Mouse (Mus musculus) heart, adult 2 months (tissue): ENCODE measurements around the gene Prr15l.

Source experiments
- CTCF ChIP-seq: fragments of 200-600 bp; IDR thresholded peaks from 2 replicates; pipeline ENCODE4 v1.8.1; 2022; ENCODE audit warnings: antibody characterized with exemption, mild to moderate bottlenecking, moderate library complexity
- EP300 ChIP-seq: fragments of 200-500 bp; IDR thresholded peaks from 2 replicates; pipeline ENCODE4 v1.6.1; 2011; ENCODE audit warnings: low read depth, low read length, control low read depth; ENCODE audit not compliant: insufficient read depth
- POLR2A ChIP-seq: fragments of 200-500 bp; IDR thresholded peaks from 2 replicates; pipeline ENCODE4 v1.6.1; 2011; ENCODE audit warnings: mild to moderate bottlenecking, low read depth, low read length, control low read depth; ENCODE audit not compliant: insufficient read depth

DNA sequence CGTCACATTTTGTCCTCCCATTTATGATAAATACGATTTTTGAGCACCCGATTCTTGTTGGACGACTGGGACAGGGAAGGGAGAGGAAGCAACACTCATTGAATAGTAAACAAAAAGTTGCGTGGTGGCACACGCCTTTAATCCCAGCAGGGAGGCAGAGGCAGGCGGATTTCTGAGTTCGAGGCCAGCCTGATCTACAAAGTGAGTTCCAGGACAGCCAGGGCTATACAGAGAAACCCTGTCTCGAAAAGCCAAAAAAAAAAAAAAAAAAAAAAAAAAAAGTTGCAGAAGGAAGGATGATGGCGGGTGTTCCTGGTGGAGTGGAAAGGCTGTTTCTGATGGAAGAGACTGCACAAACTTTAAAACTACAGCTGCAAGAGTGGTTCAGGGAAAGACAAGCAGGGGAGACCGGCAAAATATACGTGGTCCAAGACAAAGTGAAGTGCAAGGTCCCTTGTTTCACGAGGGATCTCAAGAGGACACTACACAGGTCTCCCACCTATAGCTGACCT is 11.0 kb upstream of the Prr15l start:
- TF ChIP-seq CTCF (no peak), POLR2A (no peak), EP300 (no peak)
